Mouse (Mus musculus): ENCODE data around the gene Clec4g. TPM values are rescaled to one million over a fixed set of nuclear protein-coding genes. Genes with fewer than 3 reads are reported as not detected.
"Not testable (repeated sequence)": the region's sequence is repeated elsewhere in the genome, so short reads cannot be mapped to it uniquely, and the experiment has no call there.

The Clec4g gene
- under 1 TPM; 0.67 to 0.89 TPM for total RNA-seq (2021)

GRCm38 (mm10) chr8:3720551-3720950, at the start of gene Clec4g:
Gene Clec4g (minus strand): TSS chr8:3720651.
- intact Hi-C loops (cut with DNase I): no loop called here

DNA sequence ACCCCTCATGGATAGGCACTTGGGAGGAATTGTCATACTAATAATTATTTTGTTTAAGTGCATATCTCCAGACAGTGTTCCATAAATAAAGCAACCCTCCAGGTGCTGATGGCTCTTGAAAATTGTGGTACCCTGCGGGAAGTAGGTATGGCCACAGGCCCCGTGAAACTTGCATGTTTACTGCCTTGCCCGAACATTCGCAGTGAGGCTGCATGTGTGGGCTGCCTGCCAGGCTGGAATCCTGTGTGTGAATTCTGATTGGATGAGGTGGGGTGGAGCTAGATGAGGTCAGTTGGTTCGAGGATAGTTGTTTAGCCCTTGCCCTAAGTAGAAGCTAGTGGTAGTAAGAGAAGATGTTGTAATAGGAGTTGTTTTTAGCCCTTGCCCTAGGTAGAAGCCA, 48.2 kb upstream of the Clec4g start:
- intact Hi-C loops (cut with DNase I); DNase-seq: not testable (repeated sequence)

More at GRCm38 (mm10) chr8:3720551-3720950, at the start of gene Clec4g:
- no peak for DNase-seq

- peak; percentile 17 to 67 for DNase-seq
- intact Hi-C loops (cut with DNase I): no loop called here
Observed at GRCm38 (mm10) chr8:3754261-3754850, 33.9 kb upstream of the Clec4g start.

- no peak for DNase-seq
- intact Hi-C loops (cut with DNase I): no loop called here
Observed at GRCm38 (mm10) chr8:3748761-3749160, 28.3 kb upstream of the Clec4g start, which contains the start of gene Cd209a. Gene Cd209a (minus strand): TSS chr8:3748984.

DNA sequence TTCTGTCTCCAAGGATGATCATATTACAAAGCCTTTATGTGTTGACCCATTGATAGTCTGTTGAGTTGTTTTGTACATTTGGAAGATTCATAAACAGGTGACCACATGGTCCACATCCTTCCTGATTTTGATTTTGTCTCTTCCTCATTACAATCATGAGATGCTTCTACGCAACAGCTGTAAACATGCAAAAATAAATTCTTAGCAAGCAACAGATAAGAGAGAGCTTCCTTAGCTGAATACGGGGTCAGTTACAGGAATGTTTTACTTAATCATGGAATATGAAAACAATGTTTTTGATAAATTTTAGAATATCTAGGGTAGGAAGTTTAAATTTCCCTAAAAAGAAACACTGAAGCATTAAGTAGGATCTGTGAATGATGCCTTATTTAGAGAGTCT, 16.5 kb upstream of the Clec4g start:
- DNase-seq: no peak
- intact Hi-C loops (cut with DNase I): no loop called here

DNA sequence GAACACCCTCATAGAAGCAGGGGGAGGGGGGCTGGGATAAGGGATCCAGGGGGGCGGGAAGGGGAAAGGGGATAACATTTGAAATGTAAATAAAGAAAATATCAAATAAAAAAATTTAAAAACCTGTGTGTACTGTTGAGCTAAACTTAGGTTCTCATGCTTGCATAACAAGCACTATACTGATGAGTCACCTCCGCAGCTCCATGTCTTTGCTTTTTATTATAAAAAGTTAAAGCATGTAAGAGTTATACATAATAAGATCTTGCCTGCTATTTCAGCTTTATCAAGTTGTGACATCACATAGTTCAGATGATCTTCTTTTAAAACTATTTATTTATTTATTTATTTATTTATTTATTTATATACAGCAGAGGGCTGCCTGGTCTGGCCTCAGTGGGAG, 15.1 kb upstream of the Clec4g start:
- intact Hi-C loops (cut with DNase I): no loop called here
- DNase-seq: no peak

DNA sequence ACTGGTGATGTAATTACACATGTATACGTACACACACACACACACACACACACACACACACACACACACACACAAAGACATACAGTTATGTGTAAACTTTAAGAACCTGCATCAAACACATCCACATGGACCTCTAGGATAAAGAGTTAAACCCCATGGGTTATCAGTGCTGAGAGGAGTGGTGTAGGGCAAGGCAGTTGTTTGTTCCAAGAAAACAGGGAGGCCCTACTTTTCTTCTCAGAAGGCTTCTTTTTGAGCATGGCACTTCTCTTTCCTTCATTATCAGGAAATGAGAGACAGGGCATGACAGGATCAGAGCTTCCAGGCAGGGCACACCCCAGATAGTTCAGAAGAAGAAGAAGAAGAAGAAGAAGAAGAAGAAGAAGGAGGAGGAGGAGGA, 13.6 kb upstream of the Clec4g start:
- no peak for DNase-seq
- intact Hi-C loops (cut with DNase I): no loop called here

- intact Hi-C loops (cut with DNase I): no loop called here
Observed at GRCm38 (mm10) chr8:3721041-3721440, 590 bp upstream of the Clec4g start.

GRCm38 (mm10) chr8:3718559-3718958, 1.9 kb downstream of the Clec4g start:
- intact Hi-C loops (cut with DNase I): loop anchor here (5.0 to 10.0 kb wide), 2 partner anchors 239 to 416 kb away; partner anchors contain the start of gene Cd209g
- peak; percentile 73 to 77 for DNase-seq

More at GRCm38 (mm10) chr8:3721041-3721440, 590 bp upstream of the Clec4g start:
- no peak for DNase-seq

DNA sequence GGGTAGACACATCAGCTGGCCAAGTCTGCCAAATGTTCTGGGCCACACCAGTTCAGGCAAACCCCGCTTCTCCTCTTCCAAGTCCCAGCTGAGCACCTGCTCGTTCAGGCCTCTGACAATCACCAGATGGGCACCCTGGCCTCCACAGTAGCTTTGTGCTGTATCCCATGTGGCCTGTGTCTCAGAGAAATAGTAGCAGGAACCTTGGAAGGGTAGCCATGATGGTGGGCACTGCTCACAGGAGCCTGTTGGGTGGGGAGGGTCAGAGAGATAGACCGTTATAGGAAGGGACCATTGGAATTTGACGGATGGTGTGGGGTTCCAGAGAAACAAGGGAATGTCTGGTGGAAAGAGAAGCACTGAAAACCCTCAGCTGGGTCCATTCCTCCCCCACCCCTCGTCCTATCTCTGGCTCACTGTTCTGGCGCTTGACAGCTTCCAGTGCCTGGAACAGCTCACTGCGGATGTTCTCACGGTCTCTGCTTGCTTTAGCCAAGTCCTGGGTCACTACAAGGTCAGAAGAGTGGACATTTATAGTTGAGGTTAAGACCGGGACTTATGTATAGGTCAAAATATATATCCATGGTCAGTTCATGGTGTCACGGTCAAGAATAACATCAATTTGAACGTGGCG, 3.0 kb downstream of the Clec4g start:
- peak; percentile 33 to 37 for DNase-seq
- intact Hi-C loops (cut with DNase I): loop anchor here (5.0 to 10.0 kb wide), 2 partner anchors 240 to 417 kb away; partner anchors contain the start of gene Cd209g

- intact Hi-C loops (cut with DNase I): loop anchor here (10.0 kb wide), 1 partner anchor 423 kb away; the partner anchor contains the start of gene Cd209g
Observed at GRCm38 (mm10) chr8:3711646-3712045, 8.8 kb downstream of the Clec4g start.

DNA sequence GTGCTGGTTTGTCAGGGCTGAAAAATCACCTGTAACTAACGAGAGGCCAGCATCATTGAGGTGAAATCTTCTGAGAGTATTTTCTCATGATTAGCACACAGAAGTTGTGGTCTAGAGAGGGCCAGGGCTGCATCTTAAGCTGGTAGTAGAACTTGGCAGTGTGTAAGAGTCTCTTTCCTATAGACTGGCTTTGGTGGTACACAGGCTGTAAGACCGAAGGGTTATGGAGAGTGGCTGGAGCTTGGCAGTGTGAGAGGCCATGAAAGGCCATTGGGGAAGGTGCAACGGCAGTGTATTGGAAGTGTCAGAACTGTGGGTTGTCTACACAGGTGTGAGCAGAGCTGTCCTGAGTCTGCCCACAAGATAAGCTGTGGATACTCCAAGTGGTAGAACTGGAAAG, 10.1 kb downstream of the Clec4g start:
- DNase-seq: no peak
- intact Hi-C loops (cut with DNase I): loop anchor here (10.0 kb wide), 1 partner anchor 424 kb away; the partner anchor contains the start of gene Cd209g

More at GRCm38 (mm10) chr8:3711646-3712045, 8.8 kb downstream of the Clec4g start:
- DNase-seq: peak in 1 of 2 experiments; percentile 12

DNA sequence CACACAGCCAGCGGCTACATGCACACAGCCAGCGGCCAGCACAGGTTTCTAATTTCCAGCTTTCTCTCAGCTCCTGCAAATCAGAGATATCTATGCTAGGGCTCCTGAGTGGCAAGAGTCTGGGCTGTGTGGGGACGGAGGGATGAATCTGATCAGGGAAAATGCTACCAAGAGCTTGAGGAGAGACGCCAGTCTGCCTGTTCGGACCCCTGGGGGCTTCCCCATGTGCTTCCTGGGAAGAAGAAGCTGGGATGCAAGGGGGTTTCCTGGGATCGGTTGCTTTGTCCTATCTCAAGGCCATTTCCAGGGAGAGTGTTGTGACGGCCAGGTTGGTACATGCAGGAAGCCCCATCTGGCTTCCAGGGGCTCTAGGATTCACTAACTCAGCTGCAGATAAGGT, 12.8 kb downstream of the Clec4g start:
- intact Hi-C loops (cut with DNase I): no loop called here
- DNase-seq: no peak

DNA sequence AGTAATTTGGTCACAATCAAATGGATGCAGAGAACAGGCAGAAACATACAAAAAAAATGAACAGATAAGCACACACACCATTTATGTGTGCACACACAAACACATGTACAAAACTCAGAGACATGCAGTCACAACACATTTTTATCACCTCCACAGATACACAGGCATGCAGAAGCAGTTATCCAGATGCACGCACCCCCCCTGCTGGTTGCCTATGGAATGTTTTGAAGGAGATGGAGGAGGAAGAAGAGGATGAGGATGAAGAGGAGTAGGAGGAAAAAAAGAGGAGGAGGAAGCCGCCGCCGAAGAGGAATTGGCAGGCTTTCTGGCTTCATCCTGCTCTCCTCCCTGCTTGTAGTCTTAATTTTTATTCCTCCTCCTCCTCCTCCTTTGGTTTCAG, 14.7 kb downstream of the Clec4g start:
- intact Hi-C loops (cut with DNase I): no loop called here
- no peak for DNase-seq

DNA sequence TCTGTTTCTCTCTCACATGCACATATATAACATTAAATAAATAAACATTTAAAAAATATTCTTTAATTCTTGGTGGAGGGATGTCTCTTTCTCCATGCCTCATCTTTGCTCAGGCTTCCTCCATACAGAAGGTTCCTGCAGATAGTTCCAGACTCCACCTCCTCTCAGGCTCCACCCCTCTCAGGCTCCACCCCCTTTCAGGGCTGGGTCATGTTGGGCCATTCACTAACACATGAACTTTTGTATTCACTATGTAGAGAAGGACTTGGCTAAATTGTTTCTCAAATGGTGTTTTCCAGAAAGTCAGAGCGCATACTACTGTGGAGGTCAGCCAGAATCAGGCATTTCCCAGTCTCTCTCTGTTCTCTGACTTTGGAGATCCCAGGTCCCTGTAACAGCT, 19.0 kb downstream of the Clec4g start:
- DNase-seq: no peak

DNA sequence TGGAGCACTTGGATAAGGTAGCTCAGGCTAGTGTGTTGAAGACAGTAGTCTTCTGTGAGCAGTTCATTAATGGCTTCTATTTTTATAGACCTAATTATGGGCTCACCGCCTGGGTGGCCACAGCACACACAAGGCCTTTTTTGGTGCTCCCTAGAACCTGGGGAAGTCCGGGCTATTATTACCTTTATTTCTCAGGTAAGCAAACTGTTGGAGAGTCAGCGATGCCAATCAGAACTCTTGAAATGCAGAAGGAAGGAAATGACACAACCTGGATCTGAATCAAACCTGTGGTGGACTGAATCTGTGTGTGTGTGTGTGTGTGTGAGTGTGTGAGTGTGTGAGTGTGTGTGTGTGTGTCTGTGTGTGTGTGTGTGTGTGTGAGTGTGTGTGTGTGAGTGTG, 26.3 kb downstream of the Clec4g start, which contains the start of gene Fcer2a:
Gene Fcer2a, minus strand, starts transcription at position 55 of the 400 bp plus-strand sequence.
- DNase-seq: no peak

More for the DNA sequence above, 19.0 kb downstream of the Clec4g start:
- intact Hi-C loops (cut with DNase I): no loop called here

GRCm38 (mm10) chr8:3690774-3691173, 29.7 kb downstream of the Clec4g start:
- no peak for DNase-seq
- intact Hi-C loops (cut with DNase I): no loop called here

More for the DNA sequence above, 26.3 kb downstream of the Clec4g start, which contains the start of gene Fcer2a:
- intact Hi-C loops (cut with DNase I): no loop called here

- intact Hi-C loops (cut with DNase I): no loop called here
- no peak for DNase-seq
Observed at GRCm38 (mm10) chr8:3687537-3687936, 32.9 kb downstream of the Clec4g start.

DNA sequence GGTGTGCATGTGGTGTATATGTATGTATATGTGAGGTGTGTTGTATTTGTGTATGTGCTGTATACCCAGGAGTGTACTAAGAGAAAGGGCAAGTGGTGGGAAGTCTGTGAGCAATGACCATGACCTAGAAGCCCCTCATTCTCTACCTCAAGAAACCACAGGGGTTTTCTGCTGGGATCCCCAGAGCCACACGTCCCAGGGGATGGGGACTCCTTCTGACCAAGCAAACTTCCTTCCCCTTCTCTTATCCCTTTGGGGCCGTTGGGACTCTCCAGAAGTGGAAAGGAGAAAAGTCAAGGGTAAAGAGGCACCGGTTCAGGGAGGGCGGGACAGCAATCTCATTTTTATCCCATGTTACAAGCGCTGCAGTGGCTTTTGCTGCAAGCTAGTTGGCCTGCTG, 35.0 kb downstream of the Clec4g start:
- intact Hi-C loops (cut with DNase I): no loop called here

DNA sequence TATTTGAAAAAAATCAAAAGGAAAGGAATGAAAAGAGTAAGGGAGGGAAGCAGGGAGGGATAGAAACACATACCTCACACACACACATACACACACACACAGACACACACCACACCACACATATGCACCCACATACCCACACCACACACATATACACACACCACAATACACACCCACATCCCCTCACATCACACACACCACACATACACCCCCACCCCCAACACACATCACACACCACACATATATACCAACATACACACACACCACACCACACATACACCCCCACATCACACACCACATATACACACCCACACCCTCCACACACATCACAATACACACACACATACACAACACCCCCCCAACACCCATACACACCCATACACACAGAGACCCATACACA, 35.9 kb downstream of the Clec4g start:
- intact Hi-C loops (cut with DNase I): no loop called here
- no peak for DNase-seq

More for the DNA sequence above, 35.0 kb downstream of the Clec4g start:
- no peak for DNase-seq

DNA sequence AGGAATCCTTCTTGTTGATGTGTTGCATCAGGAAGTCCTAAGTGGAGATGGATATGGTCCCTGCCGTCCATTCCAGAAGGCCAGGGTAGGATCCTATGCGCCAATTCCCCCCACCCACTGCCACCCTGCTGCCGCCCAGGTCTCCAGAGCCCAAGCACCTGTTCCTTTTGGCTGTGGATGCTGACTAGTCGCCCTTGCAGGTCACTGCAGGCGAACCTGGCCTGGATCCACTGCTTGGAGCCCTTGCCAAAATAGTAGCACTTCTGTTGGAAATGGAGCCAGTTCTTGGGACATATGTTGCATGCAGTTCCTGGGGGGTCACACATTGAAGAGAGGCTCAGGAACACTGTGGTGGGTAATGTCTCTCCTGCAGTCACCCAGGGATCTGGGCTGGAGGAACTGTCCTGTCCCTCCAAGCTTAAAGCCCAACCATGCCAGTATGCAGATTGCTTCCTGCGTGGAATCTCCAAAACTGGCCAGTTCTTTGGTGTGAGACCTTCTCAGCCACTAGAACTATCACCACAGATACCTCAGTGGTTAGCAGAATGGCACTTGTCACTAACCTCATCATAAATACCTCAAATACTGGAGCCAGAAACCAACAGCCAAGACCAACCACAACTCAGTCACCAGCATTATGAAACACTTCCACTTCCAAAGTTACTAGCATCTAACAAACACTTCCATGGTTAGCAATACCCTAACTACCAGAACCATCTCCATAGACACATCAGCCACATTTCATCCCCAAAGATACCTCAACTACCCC, 36.9 kb downstream of the Clec4g start:
- DNase-seq: peak; percentile 33 to 47

More for the DNA sequence above, 36.9 kb downstream of the Clec4g start:
- intact Hi-C loops (cut with DNase I): no loop called here
